Mouse (Mus musculus) liver, embryonic 11.5 days (tissue): ENCODE results near the gene Islr. TPM values are rescaled to one million over a fixed set of nuclear protein-coding genes. Genes with fewer than 3 reads are reported as not detected.

Experiments
- ATAC-seq: fragments of 200-750 bp; cut with Nextera tagmentation; replicated peaks from 2 replicates; pipeline ENCODE4 v1.8.0; 2017; ENCODE audit warnings: moderate number of reproducible peaks, mild to moderate bottlenecking, moderate TSS enrichment, moderate library complexity; ENCODE audit not compliant: low FRiP score
- DNase-seq: peaks from one replicate; pipeline ENCODE4 v3.0.0-alpha.2; 2017; ENCODE audit warnings: low spot score
- H3K27ac ChIP-seq: fragments of 300-500 bp; sonication (generic); 2 replicates; pipeline ENCODE4 v1.5.1; 2014; ENCODE audit warnings: mild to moderate bottlenecking, low read depth, low read length, control low read depth
- H3K27me3 ChIP-seq: fragments of 300-500 bp; sonication (generic); replicated peaks from 2 replicates; pipeline ENCODE4 v1.6.1; 2014; ENCODE audit warnings: low read length, mixed read lengths; ENCODE audit not compliant: control insufficient read depth, insufficient read depth
- H3K36me3 ChIP-seq: fragments of 300-500 bp; sonication (generic); 2 replicates; pipeline ENCODE4 v1.6.1; 2014; ENCODE audit warnings: mild to moderate bottlenecking, low read length, moderate library complexity, mixed read lengths; ENCODE audit not compliant: control insufficient read depth, insufficient read depth
- H3K4me1 ChIP-seq: fragments of 300-500 bp; sonication (generic); replicated peaks from 2 replicates; pipeline ENCODE4 v1.6.1; 2014; ENCODE audit warnings: low read length, mixed read lengths; ENCODE audit not compliant: control insufficient read depth, insufficient read depth
- H3K4me2 ChIP-seq: fragments of 300-500 bp; sonication (generic); 2 replicates; pipeline ENCODE4 v1.6.1; 2014; ENCODE audit warnings: mild to moderate bottlenecking, control low read depth, moderate library complexity
- H3K4me3 ChIP-seq: fragments of 300-500 bp; sonication (generic); 2 replicates; pipeline ENCODE4 v1.5.1; 2014; ENCODE audit warnings: low read depth, low read length, control low read depth
- H3K9ac ChIP-seq: fragments of 300-500 bp; sonication (generic); 2 replicates; pipeline ENCODE4 v1.6.1; 2014; ENCODE audit warnings: low read depth, low read length, control low read depth
- H3K9me3 ChIP-seq: fragments of 300-500 bp; sonication (generic); 2 replicates; pipeline ENCODE4 v1.6.1; 2016; ENCODE audit warnings: low read length, inconsistent platforms, mixed read lengths; ENCODE audit not compliant: control insufficient read depth
- WGBS: fragments of 180-500 bp; shearing (Covaris S2); extraction: QIAGEN DNeasy Blood & Tissue Kit; methylation state at CpG from one replicate; pipeline ENCODE4 v1.1.7; 2014; 5-methylcytosine and 5-hydroxymethylcytosine counted together
- microRNA-seq: library from miRNA; unstranded; fragments of <30 nt; microRNA quantifications from one replicate; pipeline ENCODE4, GENCODE M21; 2017; ENCODE audit warnings: borderline number of aligned reads
- polyA plus RNA-seq: library from polyadenylated mRNA; unstranded; fragments of >200 nt; fragmentation: Nextera tagmentation; extraction: Ambion mirVana; gene quantifications from 2 replicates; pipeline ENCODE4 v1.2.1, GENCODE M21; 2014

Gene Islr
- polyA plus RNA-seq, 1 experiment from 2014 or later = 8.5 TPM

DNA sequence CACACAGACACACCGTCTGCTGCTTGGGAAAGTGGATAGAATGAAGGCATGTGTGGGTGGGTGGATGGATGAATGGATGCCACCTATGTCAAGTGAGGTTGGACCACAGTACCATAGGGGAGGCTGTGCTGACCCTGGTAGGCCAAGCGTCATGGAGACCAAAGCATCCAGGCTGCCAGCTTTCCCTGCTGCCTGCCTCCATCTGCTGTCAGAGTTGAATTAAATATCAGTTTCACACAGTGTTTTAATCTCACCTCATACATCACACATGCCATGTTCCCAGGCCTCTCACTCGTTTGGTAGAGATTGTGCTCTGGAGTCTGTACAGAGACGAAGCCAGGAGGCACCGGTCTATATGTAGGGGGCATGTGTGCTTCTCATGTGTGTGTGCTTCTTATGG lies 93.3 kb downstream of the Islr start:
- no peaks in the 10 kb centered on the region for H3K9me3 ChIP-seq
- peaks cover 14% of the 10 kb centered on the region for H3K4me1 ChIP-seq
- H3K27me3 ChIP-seq = peaks cover 35% of the 10 kb centered on the region
- DNase-seq (no peak), ATAC-seq (no peak)
- H3K4me3 ChIP-seq = no peak overlapping the region
- no peaks in the 10 kb centered on the region for H3K36me3 ChIP-seq
- no peak overlapping the region for H3K4me2 ChIP-seq
- 57% methylated on average over 5 of the region's 5 CpGs for WGBS
- no peak overlapping the region for H3K9ac ChIP-seq
- H3K27ac ChIP-seq = no peak overlapping the region

DNA sequence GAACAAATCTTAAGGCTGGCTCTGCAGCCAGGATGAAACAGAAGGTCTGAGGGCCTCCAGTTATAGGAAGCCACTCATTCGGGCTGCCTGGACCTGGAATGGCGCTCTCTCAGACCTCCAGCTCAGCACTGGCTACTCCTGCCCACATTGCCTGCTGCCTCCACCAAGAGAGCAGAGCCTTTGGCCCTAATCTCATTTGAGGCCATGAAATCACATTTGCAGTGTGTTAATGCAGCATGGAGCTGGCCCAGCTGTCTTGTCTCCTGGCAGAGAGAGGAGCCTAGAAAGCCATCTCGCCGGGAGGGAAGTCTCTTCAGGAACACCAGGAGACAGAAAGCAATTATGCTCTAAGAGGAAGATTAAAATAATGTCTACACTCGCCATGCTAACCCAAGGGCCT lies 96.6 kb downstream of the Islr start:
- Histone ChIP-seq H3K4me1 (no peaks in the 10 kb centered on the region; the same call in 1 of the 2 replicates), H3K4me2 (no peak overlapping the region), H3K27me3 (peaks cover 6% of the 10 kb centered on the region), H3K4me3 (no peak overlapping the region), H3K9ac (no peak overlapping the region), H3K36me3 (no peaks in the 10 kb centered on the region), H3K9me3 (no peaks in the 10 kb centered on the region), H3K27ac (no peak overlapping the region)
- ATAC-seq (no peak), DNase-seq (no peak)
- WGBS = 58% methylated on average over 5 of the region's 5 CpGs

Small RNA genes within 50 kb of the gene (microRNA-seq; reads per million reads assigned to microRNA genes)
- not detected for gene Mir6385

Other genes with a start within 250 kb of the Islr start
- gene Cyp11a1, start 197.9 kb downstream of the Islr start, polyA plus RNA-seq = 0.10 TPM in 1 of 2 replicates, not detected in the other
- gene Stra6, start 140.5 kb downstream of the Islr start, polyA plus RNA-seq = 5.9 and 7.2 TPM in 2 replicates
- gene Ccdc33, start 85.5 kb downstream of the Islr start, polyA plus RNA-seq = not detected in 2 replicates
- 0.43 TPM in 1 of 2 replicates, not detected in the other for gene Islr2, start within 50 bp of the Islr start, polyA plus RNA-seq
- 28.3 and 33.2 TPM in 2 replicates for gene Pml, start 45.5 kb upstream of the Islr start, polyA plus RNA-seq
- 9.7 and 12.9 TPM in 2 replicates for gene Stoml1, start 48.9 kb upstream of the Islr start, polyA plus RNA-seq
- gene Loxl1, start 108.9 kb upstream of the Islr start, polyA plus RNA-seq = 9.6 and 11.0 TPM in 2 replicates
- not detected in 2 replicates for gene Tbc1d21, start 166.1 kb upstream of the Islr start, polyA plus RNA-seq